Mouse (Mus musculus) liver, postnatal 0 days (tissue): ENCODE measurements around the gene Tcl1b2.

Experiments
- CTCF ChIP-seq: sonication (generic); IDR thresholded peaks from 2 replicates; pipeline ENCODE4 v1.5.1; 2016; ENCODE audit warnings: antibody characterized with exemption, low read depth
- EP300 ChIP-seq: IDR thresholded peaks from 2 replicates; pipeline ENCODE4 v1.6.1; 2016; ENCODE audit warnings: antibody characterized with exemption, low read depth, mild to moderate bottlenecking

DNA sequence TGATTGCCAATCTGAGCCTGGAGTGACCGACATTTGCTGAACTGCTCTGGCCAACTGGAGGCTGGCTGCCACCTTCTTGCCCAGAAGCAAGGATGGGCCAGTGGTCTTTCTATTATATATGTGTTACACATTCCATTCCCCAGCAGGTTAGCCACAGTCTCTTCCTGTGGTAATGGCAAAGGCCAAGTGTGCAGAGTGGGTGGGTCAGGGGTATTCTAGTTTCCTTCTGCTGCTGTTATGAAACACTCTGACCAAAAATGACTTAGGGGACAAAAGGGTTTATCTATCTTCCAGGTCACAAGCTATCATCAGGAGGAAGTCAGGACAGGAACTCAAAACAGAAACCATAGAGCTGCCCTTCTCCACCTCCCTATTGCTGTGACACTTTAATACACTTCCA is 29.2 kb upstream of the Tcl1b2 start:
- no peak for TF ChIP-seq CTCF
- TF ChIP-seq EP300: no peak
